Mouse (Mus musculus): Measurements from ENCODE around the gene Baiap2l1.

The Baiap2l1 gene

DNA sequence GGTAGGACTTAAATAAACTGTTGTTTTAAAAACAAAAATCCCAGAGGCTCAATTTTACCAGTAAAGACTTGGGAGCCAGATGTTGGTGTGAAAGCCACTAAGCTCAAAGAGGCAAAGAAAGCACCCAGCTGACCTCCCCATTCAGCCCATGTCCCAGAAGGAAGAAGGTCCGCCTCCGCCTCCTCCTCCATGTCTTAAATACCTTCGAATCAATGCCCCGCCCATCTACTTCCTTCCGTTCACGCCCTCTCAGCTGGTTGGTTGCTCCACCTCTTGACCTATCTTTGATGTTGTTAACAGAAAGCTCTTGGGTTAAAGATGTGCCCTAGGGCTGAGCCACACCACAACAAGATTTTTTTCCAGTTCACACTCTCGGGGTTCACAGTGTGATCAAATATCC is 127.7 kb downstream of the Baiap2l1 start:
- no peak for DNase-seq (ENCODE audit: low spot score in 2 of 2)

DNA sequence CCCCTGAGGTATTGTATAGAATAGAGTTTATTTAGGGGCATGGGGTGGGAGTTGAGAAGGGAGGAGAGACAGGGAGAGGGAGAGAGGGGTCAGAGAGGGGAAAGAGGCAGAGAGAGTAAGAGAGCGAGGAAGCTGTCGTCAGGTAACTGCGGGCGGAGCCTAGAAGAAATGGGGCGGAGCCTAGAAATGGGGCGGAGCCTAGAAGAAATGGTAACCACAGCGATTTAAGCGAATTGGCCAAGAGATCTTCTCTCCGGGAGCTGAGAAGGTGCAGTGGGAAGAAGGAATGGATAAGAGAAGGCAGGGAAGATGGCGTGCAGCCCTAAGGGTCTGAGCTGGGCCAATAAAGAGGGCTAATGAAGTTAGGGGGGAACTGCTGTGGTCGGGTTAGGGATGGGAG is 131.7 kb downstream of the Baiap2l1 start:
- DNase-seq (ENCODE audit: low spot score in 2 of 2): no peak

DNA sequence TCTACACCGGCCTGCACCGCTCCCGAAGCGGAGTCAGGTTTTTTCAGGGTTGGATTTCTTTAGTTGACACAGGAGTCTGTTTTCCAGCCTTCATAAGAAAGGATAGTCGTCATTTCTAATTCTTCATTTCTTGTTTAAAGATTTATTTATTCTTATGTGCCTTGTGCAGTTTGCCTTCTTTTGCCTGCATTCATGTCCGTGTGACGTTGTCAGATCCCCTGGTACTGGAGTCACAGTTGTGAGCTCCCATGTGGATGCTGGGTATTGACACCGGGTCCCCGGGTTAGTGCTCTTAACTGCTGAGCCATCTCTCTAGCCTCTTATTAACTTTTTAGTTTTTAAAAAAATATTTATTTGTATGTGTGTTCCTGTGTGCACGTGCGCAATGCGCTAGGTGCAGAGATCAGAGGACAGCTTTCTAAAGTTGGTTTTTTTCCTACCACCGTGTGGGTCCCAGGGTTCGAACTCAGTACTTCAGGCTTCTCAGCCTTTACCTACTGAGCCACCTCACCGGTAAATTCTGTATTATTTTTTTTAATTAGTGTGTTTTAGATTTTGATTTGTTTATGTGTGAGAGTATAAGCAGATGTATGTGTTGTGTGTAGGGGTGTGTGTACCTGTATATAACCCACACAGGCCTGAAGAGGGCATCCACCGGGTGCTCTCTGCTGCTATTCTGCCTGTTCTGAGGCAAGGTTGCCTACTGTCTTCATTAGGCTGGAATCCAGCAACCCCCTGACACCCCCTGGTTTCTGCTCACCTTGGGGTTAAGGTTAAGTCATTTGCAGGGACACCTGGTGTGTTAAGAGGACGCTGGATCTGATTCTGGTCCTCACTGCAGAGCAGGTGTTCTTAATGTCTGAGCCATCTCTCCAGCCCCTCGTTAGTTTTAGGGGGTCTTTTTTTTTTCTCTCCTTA is 133.8 kb downstream of the Baiap2l1 start:
- DNase-seq (ENCODE audit: low spot score in 2 of 2): no peak

DNA sequence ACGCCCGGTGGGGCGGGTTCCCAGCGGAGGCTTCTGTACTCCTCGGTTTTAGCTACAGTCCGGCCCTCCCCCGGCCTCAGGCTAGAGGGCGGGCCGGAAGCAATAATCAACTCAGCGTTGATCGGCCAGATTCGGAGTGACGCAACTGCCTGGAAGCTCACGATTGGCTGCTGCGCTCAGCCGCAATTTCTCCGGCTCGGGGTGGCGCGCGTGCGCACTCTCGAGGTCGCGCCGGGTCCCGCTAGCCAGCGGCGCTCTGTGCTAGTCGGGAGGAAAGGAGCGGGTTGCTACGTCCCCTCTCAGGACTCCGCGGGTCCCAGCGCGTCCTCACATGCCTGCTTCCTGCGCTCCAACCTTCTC is 134.4 kb downstream of the Baiap2l1 start, which contains the start of gene Tecpr1:
TSS of gene Tecpr1 (minus strand) at position 113 of the 360 bp plus-strand sequence.
- peak; percentile 94 to 96 for DNase-seq (ENCODE audit: low spot score in 2 of 2)

DNA sequence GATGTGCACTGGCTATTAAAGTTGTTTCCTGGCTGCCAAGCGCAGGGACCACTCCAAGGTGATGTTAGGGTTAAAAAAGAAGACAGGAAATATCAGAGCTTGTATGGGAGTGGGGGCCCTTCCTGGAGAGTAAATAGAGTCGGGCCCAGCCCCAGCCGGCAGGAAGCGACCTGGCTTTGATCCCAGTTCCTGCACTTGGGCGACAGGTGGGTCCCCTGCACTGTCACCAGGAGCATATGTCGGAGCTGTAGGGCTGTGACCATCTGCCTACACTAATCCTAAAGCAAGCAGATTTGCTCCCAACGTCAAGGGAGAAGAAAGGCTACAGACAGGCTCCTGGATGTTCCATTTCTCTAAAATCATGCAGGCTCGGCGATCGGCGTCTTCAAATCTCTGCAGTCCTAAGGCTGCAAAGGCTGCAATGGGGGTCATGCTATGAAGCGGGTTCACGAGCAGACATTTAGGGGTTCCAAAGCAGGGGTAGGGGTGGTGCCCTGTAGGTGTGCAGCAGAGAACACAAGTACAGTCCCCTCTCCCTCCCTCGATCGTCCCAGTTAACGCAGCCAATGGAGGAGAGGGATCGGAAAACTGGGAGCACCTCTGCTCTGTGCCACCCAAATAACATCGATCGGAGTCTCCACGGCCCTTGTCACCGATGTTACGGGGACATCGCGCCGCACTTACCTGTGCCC is 135.0 kb downstream of the Baiap2l1 start:
- DNase-seq (ENCODE audit: low spot score in 2 of 2): no peak

DNA sequence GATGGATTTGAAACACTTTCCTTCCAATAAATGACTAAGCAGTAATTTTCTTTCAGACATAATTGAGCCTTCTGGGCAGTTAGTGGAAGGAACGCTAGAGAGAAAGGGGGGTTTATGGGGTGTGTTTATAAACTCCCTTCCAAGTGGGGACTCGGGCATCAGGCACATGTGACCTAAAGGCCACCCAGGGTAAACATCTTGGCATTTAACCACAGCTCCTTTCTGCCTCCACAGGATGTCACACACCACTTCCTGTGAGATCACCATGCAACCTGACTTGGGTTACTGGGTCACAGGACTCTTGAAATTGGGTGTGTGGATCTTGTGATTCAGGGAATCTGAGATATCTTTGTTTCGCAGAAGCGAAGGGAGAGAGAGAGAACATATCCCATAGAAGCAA is 136.6 kb downstream of the Baiap2l1 start:
- no peak for DNase-seq (ENCODE audit: low spot score in 2 of 2)

DNA sequence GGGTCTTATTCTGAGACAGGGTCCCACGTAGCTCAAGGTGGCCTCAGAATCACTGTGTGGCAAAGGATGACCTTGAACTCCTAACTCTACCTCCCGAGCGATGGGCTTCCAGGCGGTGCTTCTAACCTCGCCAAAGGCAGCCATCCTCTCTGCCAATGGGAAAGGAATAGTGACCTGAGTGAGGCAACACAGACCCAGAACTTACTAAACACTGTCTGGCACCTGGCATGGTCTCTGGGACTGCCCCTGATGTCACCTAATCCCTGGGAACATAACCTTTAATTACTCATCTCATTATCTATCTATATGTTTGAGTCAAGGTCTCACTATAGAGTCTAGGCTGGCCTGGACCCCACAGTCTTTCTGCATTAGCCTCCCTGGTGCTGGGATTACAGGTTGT is 138.0 kb downstream of the Baiap2l1 start:
- no peak for DNase-seq (ENCODE audit: low spot score in 2 of 2)

DNA sequence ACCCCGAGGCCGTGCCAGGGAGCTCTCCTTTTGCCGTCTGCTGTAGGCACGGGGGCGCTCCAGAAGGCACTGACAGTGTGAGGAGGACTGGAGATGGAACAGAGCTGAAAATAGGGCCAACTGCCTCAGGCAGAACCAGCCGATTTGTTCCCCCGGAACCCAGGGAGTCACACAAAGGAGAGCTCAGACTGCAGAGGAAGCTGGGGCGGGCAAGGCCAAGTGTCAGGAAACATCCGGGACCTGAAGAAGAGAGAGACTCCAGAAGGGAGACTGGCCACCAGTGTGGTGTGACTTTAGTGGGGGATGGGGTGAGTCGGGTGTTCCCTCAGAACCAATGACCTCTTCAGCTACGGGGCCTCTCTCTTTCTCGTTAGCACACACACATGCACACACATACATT is 138.6 kb downstream of the Baiap2l1 start:
- DNase-seq (ENCODE audit: low spot score in 2 of 2): no peak

DNA sequence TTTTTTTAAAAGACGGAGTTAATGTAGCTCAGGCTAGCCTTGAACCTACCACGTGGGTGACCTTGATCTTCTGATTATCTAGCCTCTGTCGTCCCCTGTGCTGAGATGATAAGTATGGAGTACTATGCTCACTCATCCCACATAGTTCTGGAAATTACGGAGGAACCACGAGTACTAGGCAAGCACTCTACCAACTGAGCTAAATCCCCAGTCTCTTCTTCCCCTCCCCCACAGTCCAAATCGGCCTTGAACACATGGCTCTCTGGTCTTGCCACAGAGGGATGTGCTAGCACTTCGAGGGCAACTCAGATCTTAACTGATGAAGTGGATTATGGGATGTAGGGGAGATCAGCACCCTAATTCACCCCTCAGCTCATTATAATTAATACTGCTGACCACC is 139.9 kb downstream of the Baiap2l1 start:
- no peak for DNase-seq (ENCODE audit: low spot score in 2 of 2)

DNA sequence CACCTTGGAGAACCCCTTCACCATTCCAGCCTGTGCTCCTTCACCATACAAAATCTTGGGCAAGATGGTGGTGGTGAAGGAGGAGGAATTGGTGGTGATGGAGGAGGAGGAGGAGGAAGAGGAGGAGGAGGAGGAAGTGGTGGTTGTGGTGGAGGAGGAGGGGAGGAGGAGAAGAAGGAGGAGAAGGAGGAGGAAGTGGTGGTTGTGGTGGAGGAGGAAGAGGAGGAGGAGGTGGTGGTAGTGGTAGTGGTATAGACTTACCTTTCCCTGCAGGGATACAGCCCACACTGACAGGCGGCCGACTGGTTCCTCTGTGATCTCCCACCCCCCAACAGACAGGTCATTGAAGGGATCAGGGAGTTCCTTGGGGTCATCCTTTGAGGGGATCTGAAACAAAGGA is 141.9 kb downstream of the Baiap2l1 start:
- no peak for DNase-seq (ENCODE audit: low spot score in 2 of 2)

All from right cerebral cortex, adult 2 months (tissue).